Mouse (Mus musculus) heart, postnatal 0 days (tissue): ENCODE measurements around the gene Xbp1. TPM values are rescaled to one million over a fixed set of nuclear protein-coding genes. Genes with fewer than 3 reads are reported as not detected.
"Not testable (repeated sequence)": the region's sequence is repeated elsewhere in the genome, so short reads cannot be mapped to it uniquely, and the experiment has no call there.

Source experiments
- ATAC-seq: fragments of 200-750 bp; cut with Nextera tagmentation; 2 replicates; pipeline ENCODE4 v1.8.0; 2017; ENCODE audit warnings: low read depth, moderate number of reproducible peaks, moderate library complexity; ENCODE audit not compliant: insufficient read depth
- DNase-seq: peaks from one replicate; pipeline ENCODE4 v3.0.0-alpha.2; 2016; ENCODE audit warnings: low spot score
- H3K27ac ChIP-seq: fragments of 300-500 bp; sonication (generic); 2 replicates; pipeline ENCODE4 v1.5.1; 2014; ENCODE audit warnings: low read depth, mild to moderate bottlenecking
- H3K27me3 ChIP-seq: fragments of 300-500 bp; sonication (generic); 2 replicates; pipeline ENCODE4 v1.6.1; 2014; ENCODE audit warnings: low read length, mixed read lengths; ENCODE audit not compliant: control insufficient read depth, insufficient read depth
- H3K36me3 ChIP-seq: fragments of 300-500 bp; sonication (generic); replicated peaks from 2 replicates; pipeline ENCODE4 v1.6.1; 2014; ENCODE audit warnings: low read length, mixed read lengths; ENCODE audit not compliant: control insufficient read depth, insufficient read depth
- H3K4me1 ChIP-seq: fragments of 300-500 bp; sonication (generic); 2 replicates; pipeline ENCODE4 v1.6.1; 2014; ENCODE audit warnings: antibody characterized with exemption; ENCODE audit not compliant: control insufficient read depth, insufficient read depth
- H3K4me2 ChIP-seq: fragments of 300-500 bp; sonication (generic); 2 replicates; pipeline ENCODE4 v1.6.1; 2014; ENCODE audit warnings: low read depth, mild to moderate bottlenecking, low read length, moderate library complexity
- H3K4me3 ChIP-seq: fragments of 300-500 bp; sonication (generic); 2 replicates; pipeline ENCODE4 v1.5.1; 2014; ENCODE audit warnings: low read depth, low read length
- H3K9ac ChIP-seq: fragments of 300-500 bp; sonication (generic); replicated peaks from 2 replicates; pipeline ENCODE4 v1.6.1; 2014; ENCODE audit warnings: low read depth, low read length, mixed read lengths
- H3K9me3 ChIP-seq: fragments of 300-500 bp; sonication (generic); replicated peaks from 2 replicates; pipeline ENCODE4 v1.6.1; 2016; ENCODE audit warnings: low read length; ENCODE audit not compliant: control insufficient read depth
- CTCF ChIP-seq: IDR thresholded peaks from 2 replicates; pipeline ENCODE4 v1.5.1; 2016; ENCODE audit warnings: antibody characterized with exemption, control low read depth, low read depth
- EP300 ChIP-seq: IDR thresholded peaks from 2 replicates; pipeline ENCODE4 v1.6.1; 2016; ENCODE audit warnings: antibody characterized with exemption, low read depth
- WGBS: fragments of 180-500 bp; shearing (Covaris S2); extraction: QIAGEN DNeasy Blood & Tissue Kit; methylation state at CpG from one replicate; pipeline ENCODE4 v1.1.7; 2014; 5-methylcytosine and 5-hydroxymethylcytosine counted together
- polyA plus RNA-seq: library from polyadenylated mRNA; unstranded; fragments of >200 nt; fragmentation: Nextera tagmentation; extraction: Ambion mirVana; gene quantifications from 2 replicates; pipeline ENCODE4 v1.2.1, GENCODE M21; 2015
- total RNA-seq: library from RNA; depleted of rRNA; stranded (reverse); fragments of >200 nt; gene quantifications from 2 replicates; pipeline ENCODE4 v1.2.3, GENCODE M21; 2014; ENCODE audit warnings: low replicate concordance

Xbp1 gene
- total and polyA plus RNA-seq, 2 experiments from 2014 or later: 70.7 to 90.7 TPM

DNA sequence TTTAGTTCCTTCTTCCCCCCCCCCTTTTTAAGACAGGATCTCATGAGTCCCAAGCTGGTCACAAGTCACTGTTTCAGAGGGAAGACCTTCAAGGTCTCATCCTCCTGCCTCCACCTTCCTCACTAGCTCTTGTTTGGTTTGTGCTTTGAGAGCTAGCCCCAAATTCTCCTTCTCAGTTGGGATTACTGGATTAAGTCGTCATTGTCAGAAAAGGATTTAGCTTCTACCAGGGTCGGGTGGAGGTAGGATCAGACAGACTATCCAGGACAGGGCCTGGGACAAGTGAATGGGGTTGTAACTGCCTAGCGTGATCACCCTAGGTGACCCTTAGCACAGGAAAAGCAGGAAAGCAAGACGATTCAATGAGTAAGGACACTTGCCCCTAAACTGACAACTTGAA is 19.9 kb downstream of the Xbp1 start:
- Histone ChIP-seq H3K36me3 (peaks cover 9% of the 10 kb centered on the region; the same call in 1 of the 2 replicates), H3K27me3 (no peaks in the 10 kb centered on the region), H3K4me2 (peak overlapping the region; percentile 92), H3K9ac (no peak overlapping the region), H3K27ac (no peak overlapping the region), H3K4me1 (peaks cover 1% of the 10 kb centered on the region; the same call in 1 of the 2 replicates), H3K4me3 (0 out of 2 replicates have a peak overlapping the region, but pooled peaks have one; percentile 81), H3K9me3 (no peaks in the 10 kb centered on the region)
- DNase-seq: no peak
- TF ChIP-seq CTCF: no peak
- no peak for TF ChIP-seq EP300
- ATAC-seq: no peak
- 52% methylated on average over 4 of the region's 4 CpGs for WGBS

- TF ChIP-seq EP300 (no peak), CTCF (no peak)
- no peak for DNase-seq
These were observed 20.9 kb downstream of the Xbp1 start for GRCm38 (mm10) chr11:5541230-5541798.

GRCm38 (mm10) chr11:5541799-5542481 is 21.5 kb downstream of the Xbp1 start, which contains the start of gene Ccdc117:
TSS of gene Ccdc117 (minus strand) at chr11:5542187.
- WGBS: under 1% methylated on average over 58 of the region's 65 CpGs

More at GRCm38 (mm10) chr11:5541230-5541798, 20.9 kb downstream of the Xbp1 start:
- Histone ChIP-seq H3K27ac (peak overlapping the region; percentile 89), H3K36me3 (peaks cover 9% of the 10 kb centered on the region; the same call in 1 of the 2 replicates), H3K4me2 (peak overlapping the region; percentile 92), H3K27me3 (no peaks in the 10 kb centered on the region), H3K4me1 (peaks cover 4% of the 10 kb centered on the region; the same call in 1 of the 2 replicates), H3K9ac (peak overlapping the region; percentile 82), H3K9me3 (no peaks in the 10 kb centered on the region), H3K4me3 (peak overlapping the region; percentile 81)
- WGBS: under 1% methylated on average over 28 of the region's 28 CpGs
- no peak for ATAC-seq

DNA sequence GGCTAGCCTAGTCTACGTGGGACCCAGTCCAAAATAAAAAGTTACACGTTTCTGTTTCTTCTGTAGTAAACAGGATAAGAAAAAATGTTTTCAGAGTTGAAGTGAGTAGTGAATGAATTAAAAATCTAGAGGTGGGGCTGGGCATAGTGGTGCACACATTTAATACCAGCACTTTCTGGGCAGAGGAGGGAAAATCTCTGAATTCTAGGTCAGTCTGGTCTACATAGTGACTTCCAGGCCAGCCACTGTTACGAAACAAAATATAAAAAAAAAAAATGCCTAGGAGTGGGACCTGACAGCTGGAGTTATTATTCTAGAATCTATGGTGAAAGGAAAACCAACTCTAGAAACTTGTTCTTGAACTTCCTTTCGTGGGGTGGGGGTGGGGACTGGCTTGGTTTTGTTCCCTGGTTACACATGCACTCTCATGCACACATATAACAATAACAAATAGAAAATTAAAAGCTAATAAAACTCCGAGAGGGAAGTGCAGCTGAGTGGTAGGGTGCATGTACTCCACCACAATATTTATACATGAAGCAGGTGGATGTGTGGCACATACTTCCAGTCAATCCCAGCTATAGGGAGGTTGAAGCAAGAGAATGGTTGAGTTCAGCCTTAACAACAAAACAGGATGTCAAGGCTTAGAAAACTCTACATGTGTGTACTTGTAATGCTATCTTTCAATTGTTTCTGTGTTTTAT is 22.2 kb downstream of the Xbp1 start:
- Histone ChIP-seq H3K27me3 (no peaks in the 10 kb centered on the region), H3K9me3 (no peaks in the 10 kb centered on the region), H3K4me2 (peak overlapping the region; percentile 92), H3K4me3 (peak overlapping the region; percentile 81), H3K36me3 (peaks cover 9% of the 10 kb centered on the region; the same call in 1 of the 2 replicates), H3K4me1 (peaks cover 4% of the 10 kb centered on the region; the same call in 1 of the 2 replicates), H3K9ac (no peak overlapping the region), H3K27ac (peak overlapping the region; percentile 89)
- peak; percentile 11 for DNase-seq
- no peak for ATAC-seq
- no peak for TF ChIP-seq CTCF
- TF ChIP-seq EP300: no peak
- 53% methylated on average over 5 of the region's 5 CpGs for WGBS

More at GRCm38 (mm10) chr11:5541799-5542481, 21.5 kb downstream of the Xbp1 start, which contains the start of gene Ccdc117:
- peaks cover 4% of the 10 kb centered on the region; the same call in 1 of the 2 replicates for H3K4me1 ChIP-seq
- peak within 1 kb of the TSS; percentile 81 for H3K4me3 ChIP-seq
- peak within 1 kb of the TSS; percentile 92 for H3K4me2 ChIP-seq
- peak; percentile 96 for DNase-seq
- peak within 1 kb of the TSS; percentile 89 for H3K27ac ChIP-seq
- H3K9me3 ChIP-seq: no peaks in the 10 kb centered on the region
- peak within 1 kb of the TSS; percentile 82 for H3K9ac ChIP-seq
- peak; percentile 99 for ATAC-seq
- H3K27me3 ChIP-seq: no peaks in the 10 kb centered on the region
- peaks cover 9% of the 10 kb centered on the region; the same call in 1 of the 2 replicates for H3K36me3 ChIP-seq
- no peak for TF ChIP-seq EP300
- peak; percentile 34 for TF ChIP-seq CTCF

- DNase-seq: no peak
- Histone ChIP-seq H3K27me3 (no peaks in the 10 kb centered on the region), H3K9ac (no peak overlapping the region), H3K36me3 (peaks cover 9% of the 10 kb centered on the region; the same call in 1 of the 2 replicates), H3K4me2 (no peak overlapping the region), H3K9me3 (0 out of 2 replicates have a peak, but pooled peaks cover 4% of the 10 kb centered on the region), H3K4me1 (peaks cover 4% of the 10 kb centered on the region; the same call in 1 of the 2 replicates), H3K4me3 (no peak overlapping the region), H3K27ac (no peak overlapping the region)
- TF ChIP-seq CTCF (no peak), EP300 (no peak)
- ATAC-seq: no peak
- WGBS: 61% methylated on average over 1 of the region's 1 CpGs
These were observed 22.8 kb downstream of the Xbp1 start for GRCm38 (mm10) chr11:5543281-5543680.

GRCm38 (mm10) chr11:5544709-5545108 is 24.2 kb downstream of the Xbp1 start:
- H3K4me3 ChIP-seq, H3K9ac ChIP-seq, H3K4me1 ChIP-seq, H3K36me3 ChIP-seq, DNase-seq, ATAC-seq, H3K27ac ChIP-seq, H3K27me3 ChIP-seq, H3K4me2 ChIP-seq, H3K9me3 ChIP-seq: not testable (repeated sequence)
- 77% methylated on average over 1 of the region's 1 CpGs for WGBS
